Mouse (Mus musculus): ENCODE measurements around the gene Nme8.

Gene Nme8

GRCm38 (mm10) chr13:19640203-19640851 lies 57.3 kb downstream of the Nme8 start:
- no peak for DNase-seq (ENCODE audit: low spot score)

GRCm38 (mm10) chr13:19636131-19636530 lies 61.5 kb downstream of the Nme8 start:
- DNase-seq (ENCODE audit: low spot score), result no peak

- DNase-seq (ENCODE audit: low spot score), result no peak
These were observed 66.6 kb downstream of the Nme8 start for GRCm38 (mm10) chr13:19630768-19631709.

- no peak for DNase-seq (ENCODE audit: low spot score)
These were observed 71.1 kb downstream of the Nme8 start for GRCm38 (mm10) chr13:19626473-19626872.

- no peak for DNase-seq (ENCODE audit: low spot score)
These were observed 72.8 kb downstream of the Nme8 start for GRCm38 (mm10) chr13:19624632-19625320.

- DNase-seq (ENCODE audit: low spot score), result no peak
These were observed 74.2 kb downstream of the Nme8 start for GRCm38 (mm10) chr13:19623228-19623905.

GRCm38 (mm10) chr13:19622573-19623227 lies 74.9 kb downstream of the Nme8 start, which contains the start of gene Sfrp4:
TSS of gene Sfrp4 (plus strand) at chr13:19623104.
- peak; percentile 64 for DNase-seq (ENCODE audit: low spot score)

GRCm38 (mm10) chr13:19619216-19619927 lies 78.2 kb downstream of the Nme8 start, which contains the start of gene Epdr1:
TSS of gene Epdr1 (minus strand) at chr13:19619927.
- peak; percentile 73 for DNase-seq (ENCODE audit: low spot score)

- DNase-seq (ENCODE audit: low spot score), result no peak
These were observed 78.8 kb downstream of the Nme8 start for GRCm38 (mm10) chr13:19618841-19619215.

GRCm38 (mm10) chr13:19618081-19618480 lies 79.5 kb downstream of the Nme8 start:
- no peak for DNase-seq (ENCODE audit: low spot score)

- DNase-seq (ENCODE audit: low spot score), result no peak
These were observed 83.3 kb downstream of the Nme8 start for GRCm38 (mm10) chr13:19614311-19614710.

GRCm38 (mm10) chr13:19613426-19613825 lies 84.2 kb downstream of the Nme8 start:
- DNase-seq (ENCODE audit: low spot score), result no peak

- no peak for DNase-seq (ENCODE audit: low spot score)
These were observed 84.6 kb downstream of the Nme8 start for GRCm38 (mm10) chr13:19612963-19613362.

GRCm38 (mm10) chr13:19612348-19612747 lies 85.2 kb downstream of the Nme8 start:
- no peak for DNase-seq (ENCODE audit: low spot score)

GRCm38 (mm10) chr13:19608120-19608519 lies 89.5 kb downstream of the Nme8 start:
- no peak for DNase-seq (ENCODE audit: low spot score)

- no peak for DNase-seq (ENCODE audit: low spot score)
These were observed 92.7 kb downstream of the Nme8 start for GRCm38 (mm10) chr13:19604916-19605315.

GRCm38 (mm10) chr13:19603719-19604118 lies 93.9 kb downstream of the Nme8 start:
- DNase-seq (ENCODE audit: low spot score), result no peak

GRCm38 (mm10) chr13:19602531-19602930 lies 95.1 kb downstream of the Nme8 start:
- no peak for DNase-seq (ENCODE audit: low spot score)

GRCm38 (mm10) chr13:19599242-19599641 lies 98.4 kb downstream of the Nme8 start:
- no peak for DNase-seq (ENCODE audit: low spot score)

- no peak for DNase-seq (ENCODE audit: low spot score)
These were observed 102.5 kb downstream of the Nme8 start for GRCm38 (mm10) chr13:19595141-19595540.

Measured in testis, postnatal 10 days (tissue).